Mouse (Mus musculus) lung, embryonic 14.5 days (tissue): ENCODE measurements at regions not wholly inside any gene's neighbourhood (a gene's known extent, or its start where the extent isn't known, plus 50 kb on each side); places are given as distances from the start of the nearest gene placed in this dataset.

Experiments used
- ATAC-seq: fragments of 200-750 bp; cut with Nextera tagmentation; 2 replicates; pipeline ENCODE4 v1.8.0; 2017; ENCODE audit warnings: mild to moderate bottlenecking, moderate TSS enrichment, moderate library complexity; ENCODE audit not compliant: insufficient read depth
- DNase-seq: peaks from one replicate; pipeline ENCODE4 v3.0.0-alpha.2; 2015
- H3K27ac ChIP-seq: fragments of 300-500 bp; sonication (generic); 2 replicates; pipeline ENCODE4 v1.5.1; 2014; ENCODE audit warnings: low read depth, mild to moderate bottlenecking, moderate library complexity
- H3K27me3 ChIP-seq: fragments of 300-500 bp; sonication (generic); 2 replicates; pipeline ENCODE4 v1.6.1; 2014; ENCODE audit warnings: low read length, control low read depth; ENCODE audit not compliant: insufficient read depth
- H3K36me3 ChIP-seq: fragments of 300-500 bp; sonication (generic); 2 replicates; pipeline ENCODE4 v1.6.1; 2014; ENCODE audit warnings: control low read depth; ENCODE audit not compliant: insufficient read depth
- H3K4me1 ChIP-seq: fragments of 300-500 bp; sonication (generic); 2 replicates; pipeline ENCODE4 v1.6.1; 2014; ENCODE audit warnings: antibody characterized with exemption, control low read depth; ENCODE audit not compliant: insufficient read depth
- H3K4me2 ChIP-seq: fragments of 300-500 bp; sonication (generic); 2 replicates; pipeline ENCODE4 v1.6.1; 2014; ENCODE audit warnings: mild to moderate bottlenecking
- H3K4me3 ChIP-seq: fragments of 300-500 bp; sonication (generic); 2 replicates; pipeline ENCODE4 v1.5.1; 2014; ENCODE audit warnings: low read depth, low read length
- H3K9ac ChIP-seq: fragments of 300-500 bp; sonication (generic); 2 replicates; pipeline ENCODE4 v1.6.1; 2014
- H3K9me3 ChIP-seq: fragments of 300-500 bp; sonication (generic); 2 replicates; pipeline ENCODE4 v1.6.1; 2016; ENCODE audit warnings: low read depth, low read length, control low read depth
- CTCF ChIP-seq: IDR thresholded peaks from 2 replicates; pipeline ENCODE4 v1.5.1; 2016; ENCODE audit warnings: antibody characterized with exemption, low read depth
- WGBS: fragments of 180-500 bp; shearing (Covaris S2); extraction: QIAGEN DNeasy Blood & Tissue Kit; methylation state at CpG from one replicate; pipeline ENCODE4 v1.1.7; 2014; 5-methylcytosine and 5-hydroxymethylcytosine counted together

DNA sequence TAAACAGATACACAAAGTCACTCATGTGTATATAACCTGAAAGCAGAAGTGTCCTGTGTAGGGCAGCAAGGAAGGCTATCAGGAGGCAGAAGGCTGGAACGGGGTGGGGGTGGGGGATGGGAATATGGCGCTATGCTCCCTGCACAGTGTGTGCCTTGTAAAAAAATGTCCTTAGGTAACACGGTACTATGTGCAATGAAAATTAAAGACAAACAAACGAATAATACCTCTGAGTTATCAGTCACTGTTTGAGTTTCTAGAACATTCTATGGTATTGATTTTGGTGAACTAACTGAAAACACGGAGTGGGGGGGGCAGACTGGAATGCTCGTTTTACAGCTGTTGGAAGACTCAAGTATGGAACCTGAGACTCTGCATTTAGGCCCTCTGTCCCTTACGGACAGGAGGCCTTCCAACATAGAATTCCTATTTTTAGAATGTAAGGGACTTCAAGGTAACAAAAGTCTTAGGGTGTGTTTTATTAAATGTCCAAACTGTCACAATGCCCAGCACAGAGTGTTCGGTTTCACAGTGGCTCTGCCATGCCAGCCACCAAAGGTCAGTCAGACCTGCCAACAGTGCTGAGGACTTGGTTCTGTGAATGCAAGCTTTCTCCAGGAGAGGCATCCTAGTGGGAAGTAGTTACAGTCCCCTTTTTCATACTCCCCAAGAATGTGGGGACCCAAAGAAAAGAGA is 240.6 kb downstream of the Ano6 start:
- Histone ChIP-seq H3K4me3 (no peak overlapping the region), H3K9me3 (no peaks in the 10 kb centered on the region), H3K36me3 (no peaks in the 10 kb centered on the region), H3K4me2 (no peak overlapping the region), H3K27ac (no peak overlapping the region), H3K9ac (no peak overlapping the region), H3K27me3 (no peaks in the 10 kb centered on the region), H3K4me1 (peaks cover 6% of the 10 kb centered on the region; the same call in 1 of the 2 replicates)
- no peak for ATAC-seq
- no peak for DNase-seq
- no peak for TF ChIP-seq CTCF
- 66% methylated on average over 8 of the region's 8 CpGs for WGBS

DNA sequence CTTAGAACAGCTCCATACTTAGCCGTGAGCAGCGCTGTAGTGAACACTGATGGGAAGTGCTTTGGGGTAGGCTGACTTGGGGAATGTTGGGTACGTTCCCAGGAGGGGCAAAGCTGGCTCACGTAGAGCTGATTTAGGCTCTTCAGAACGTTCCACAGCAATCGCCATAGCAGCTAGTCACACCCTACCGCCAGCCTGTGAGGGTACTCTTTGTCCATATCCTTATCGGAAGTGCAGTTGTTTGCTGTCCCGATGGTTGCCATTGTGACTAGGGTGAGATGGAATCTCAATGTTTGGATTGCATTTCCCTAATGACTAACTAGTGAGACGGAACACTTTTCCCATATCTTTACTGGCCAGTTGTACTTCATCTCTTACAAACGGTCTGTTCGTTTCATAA is 244.6 kb downstream of the Ano6 start:
- H3K4me1 ChIP-seq: peaks cover 6% of the 10 kb centered on the region; the same call in 1 of the 2 replicates
- no peak for TF ChIP-seq CTCF
- 35% methylated on average over 12 of the region's 12 CpGs for WGBS
- ATAC-seq (peak; percentile 62; the same call in 1 of the 2 replicates), DNase-seq (peak; percentile 64)
- no peak overlapping the region for H3K4me3 ChIP-seq
- no peak overlapping the region for H3K9ac ChIP-seq
- H3K27ac ChIP-seq: no peak overlapping the region
- no peaks in the 10 kb centered on the region for H3K9me3 ChIP-seq
- no peaks in the 10 kb centered on the region for H3K27me3 ChIP-seq
- peak overlapping the region; percentile 38 for H3K4me2 ChIP-seq
- no peaks in the 10 kb centered on the region for H3K36me3 ChIP-seq

DNA sequence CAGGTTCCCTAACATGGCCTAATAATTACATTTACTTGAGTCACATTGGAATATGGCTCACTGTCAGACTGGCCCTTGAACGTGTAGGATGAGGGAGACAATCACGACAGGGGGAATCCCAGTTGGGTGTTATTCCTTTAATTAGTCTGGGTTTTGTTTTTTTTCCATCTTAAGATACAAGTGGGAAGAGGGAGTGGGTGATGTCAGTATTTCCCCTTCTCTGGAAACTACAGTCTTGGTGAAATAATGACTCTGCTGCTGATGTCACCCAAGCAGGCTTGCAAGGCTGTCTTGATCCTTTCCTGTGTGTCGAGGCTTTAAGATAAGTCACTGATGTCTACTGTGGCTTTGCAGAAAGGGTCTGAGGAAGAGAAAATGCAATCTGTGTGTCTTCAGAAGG is 241.8 kb upstream of the Arid2 start:
- DNase-seq: no peak
- H3K4me1 ChIP-seq: no peaks in the 10 kb centered on the region
- no peak overlapping the region for H3K27ac ChIP-seq
- no peak overlapping the region for H3K4me3 ChIP-seq
- no peak overlapping the region for H3K4me2 ChIP-seq
- 63% methylated on average over 3 of the region's 3 CpGs for WGBS
- H3K27me3 ChIP-seq: no peaks in the 10 kb centered on the region
- no peak for ATAC-seq
- no peak for TF ChIP-seq CTCF
- no peaks in the 10 kb centered on the region for H3K36me3 ChIP-seq
- H3K9me3 ChIP-seq: no peaks in the 10 kb centered on the region
- H3K9ac ChIP-seq: no peak overlapping the region

DNA sequence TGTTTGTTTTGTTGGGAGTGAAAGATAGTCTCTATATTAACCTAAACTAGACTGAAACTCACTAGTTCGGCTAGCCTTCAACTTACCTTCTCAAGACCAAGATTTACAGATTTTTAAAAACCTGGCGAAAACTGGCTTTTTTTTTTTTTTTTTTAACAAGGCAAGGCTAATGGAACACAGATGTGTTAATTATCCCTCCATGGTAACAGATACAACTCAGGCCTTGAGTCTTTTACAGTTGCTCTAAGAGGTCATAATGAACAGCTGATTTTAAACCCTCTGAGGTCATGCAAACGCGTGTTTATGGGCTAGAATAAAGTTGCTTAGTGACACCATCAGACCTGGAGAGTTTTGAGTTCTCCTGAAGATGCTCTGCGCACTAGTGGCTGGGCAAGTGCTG is 240.7 kb upstream of the Arid2 start:
- no peaks in the 10 kb centered on the region for H3K36me3 ChIP-seq
- H3K27ac ChIP-seq: no peak overlapping the region
- TF ChIP-seq CTCF: no peak
- H3K4me3 ChIP-seq: no peak overlapping the region
- WGBS: 74% methylated on average over 5 of the region's 5 CpGs
- ATAC-seq: no peak
- no peaks in the 10 kb centered on the region for H3K9me3 ChIP-seq
- no peaks in the 10 kb centered on the region for H3K27me3 ChIP-seq
- no peaks in the 10 kb centered on the region for H3K4me1 ChIP-seq
- DNase-seq: no peak
- no peak overlapping the region for H3K9ac ChIP-seq
- no peak overlapping the region for H3K4me2 ChIP-seq

DNA sequence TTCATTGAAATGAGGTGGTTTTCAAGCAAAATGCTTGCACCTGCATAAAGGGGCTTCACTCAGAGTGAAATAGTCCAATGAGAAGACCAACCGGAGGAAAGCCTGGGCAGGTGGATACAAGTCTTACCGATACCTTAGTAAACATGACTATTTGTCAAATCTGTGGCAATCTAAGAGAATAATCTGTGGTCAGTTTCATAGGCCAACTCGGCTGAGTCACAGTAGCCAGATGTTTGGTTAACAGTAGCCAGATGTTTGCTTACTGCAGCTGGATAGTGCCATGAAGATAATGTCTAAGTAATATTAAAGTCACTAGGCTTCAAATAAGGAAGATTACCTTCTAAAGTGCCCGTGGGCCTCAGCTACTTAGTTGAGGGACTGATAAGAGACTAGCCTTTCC is 236.9 kb upstream of the Arid2 start:
- 60% methylated on average over 4 of the region's 4 CpGs for WGBS
- no peak overlapping the region for H3K27ac ChIP-seq

DNA sequence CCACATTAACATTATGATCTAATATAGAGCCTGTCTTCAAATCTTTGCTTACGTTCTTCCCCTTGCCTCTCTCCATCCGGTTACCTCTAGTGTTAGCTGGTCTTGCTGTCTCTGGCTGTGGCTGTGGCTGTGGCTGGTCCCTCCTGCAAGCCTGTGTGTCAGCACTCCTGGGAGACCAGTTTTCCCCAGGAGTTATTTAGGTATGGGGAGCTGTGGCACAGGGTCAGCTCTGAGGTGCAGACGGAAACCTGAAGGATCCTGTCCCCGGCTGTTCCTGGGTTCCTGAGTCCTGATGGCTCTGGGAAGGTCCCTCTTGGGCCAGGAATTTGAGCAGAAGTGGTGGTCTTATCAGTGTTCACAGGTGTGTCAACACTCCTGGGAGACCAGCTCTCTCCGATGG is 234.7 kb upstream of the Arid2 start:
- Histone ChIP-seq H3K27ac (peak overlapping the region; percentile 76), H3K27me3 (no peaks in the 10 kb centered on the region), H3K4me1 (no peaks in the 10 kb centered on the region), H3K9ac (peak overlapping the region; percentile 16; the same call in 1 of the 2 replicates), H3K4me3 (no peak overlapping the region), H3K4me2 (peak overlapping the region; percentile 28), H3K9me3 (no peaks in the 10 kb centered on the region), H3K36me3 (no peaks in the 10 kb centered on the region)
- ATAC-seq (peak; percentile 52; the same call in 1 of the 2 replicates), DNase-seq (peak; percentile 12)
- WGBS: 66% methylated on average over 5 of the region's 5 CpGs
- no peak for TF ChIP-seq CTCF

More for the DNA sequence above, 236.9 kb upstream of the Arid2 start:
- H3K4me2 ChIP-seq: no peak overlapping the region
- no peaks in the 10 kb centered on the region for H3K27me3 ChIP-seq
- H3K4me1 ChIP-seq: no peaks in the 10 kb centered on the region
- no peak for ATAC-seq
- no peak overlapping the region for H3K9ac ChIP-seq
- H3K36me3 ChIP-seq: no peaks in the 10 kb centered on the region
- H3K4me3 ChIP-seq: no peak overlapping the region
- no peak for TF ChIP-seq CTCF
- DNase-seq: no peak
- H3K9me3 ChIP-seq: no peaks in the 10 kb centered on the region

DNA sequence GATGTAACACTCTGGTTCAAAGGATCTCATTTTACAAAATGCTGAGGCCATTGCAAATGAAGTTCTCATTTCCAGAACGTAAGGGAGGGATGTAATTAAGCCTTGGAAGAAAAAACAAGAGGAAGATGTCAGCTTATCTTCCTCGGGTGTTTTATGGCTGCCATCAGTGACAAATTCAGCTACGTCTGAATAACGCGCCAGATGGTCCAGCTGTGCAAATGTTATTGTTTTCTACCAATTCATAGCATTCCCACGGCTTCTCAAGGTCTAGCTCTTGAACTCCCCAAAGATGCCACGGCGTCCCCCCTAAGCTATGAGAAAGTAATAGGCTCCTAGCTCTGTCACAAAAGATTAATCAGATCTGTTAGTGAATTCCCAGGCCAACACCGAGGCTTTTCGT is 232.0 kb upstream of the Arid2 start:
- peak; percentile 23 for DNase-seq
- TF ChIP-seq CTCF: no peak
- Histone ChIP-seq H3K4me3 (no peak overlapping the region), H3K9me3 (no peaks in the 10 kb centered on the region), H3K4me1 (0 out of 2 replicates have a peak, but pooled peaks cover 2% of the 10 kb centered on the region), H3K27ac (no peak overlapping the region), H3K4me2 (no peak overlapping the region), H3K36me3 (no peaks in the 10 kb centered on the region), H3K27me3 (no peaks in the 10 kb centered on the region), H3K9ac (no peak overlapping the region)
- WGBS: 35% methylated on average over 10 of the region's 10 CpGs
- ATAC-seq: no peak
